Mouse (Mus musculus): ENCODE data around the gene Cpz.

- no peak for TF ChIP-seq POLR2A (IDR thresholded peaks at IDR 0.05; ENCODE audit: borderline replicate concordance, insufficient read depth, low read length)
- TF ChIP-seq CTCF (IDR thresholded peaks at IDR 0.05; ENCODE audit: borderline replicate concordance, insufficient read depth, low read depth, low read length): no peak
Observed at GRCm38 (mm10) chr5:35538022-35538421, 12.5 kb upstream of the Cpz start.

Data from cerebellum, adult 2 months (tissue).